Mouse (Mus musculus) brain, embryonic 14.5 days (tissue): ENCODE data around the gene Snx21.
A peak's percentile ranks its signal among the peaks of the same experiment; 100 is the strongest.

Experiments
- CTCF ChIP-seq: fragments of 200-500 bp; IDR thresholded peaks from 2 replicates; pipeline ENCODE4 v1.5.1; 2012; ENCODE audit warnings: inconsistent platforms, mild to moderate bottlenecking, moderate library complexity, borderline replicate concordance; ENCODE audit not compliant: insufficient read depth, insufficient read length; ENCODE audit errors: extremely low read depth
- POLR2A ChIP-seq: fragments of 200-500 bp; IDR thresholded peaks from 2 replicates; pipeline ENCODE4 v1.6.1; 2012; ENCODE audit warnings: mild to moderate bottlenecking, inconsistent platforms, borderline replicate concordance; ENCODE audit not compliant: poor library complexity, insufficient read depth, insufficient read length, severe bottlenecking; ENCODE audit errors: extremely low read depth

DNA sequence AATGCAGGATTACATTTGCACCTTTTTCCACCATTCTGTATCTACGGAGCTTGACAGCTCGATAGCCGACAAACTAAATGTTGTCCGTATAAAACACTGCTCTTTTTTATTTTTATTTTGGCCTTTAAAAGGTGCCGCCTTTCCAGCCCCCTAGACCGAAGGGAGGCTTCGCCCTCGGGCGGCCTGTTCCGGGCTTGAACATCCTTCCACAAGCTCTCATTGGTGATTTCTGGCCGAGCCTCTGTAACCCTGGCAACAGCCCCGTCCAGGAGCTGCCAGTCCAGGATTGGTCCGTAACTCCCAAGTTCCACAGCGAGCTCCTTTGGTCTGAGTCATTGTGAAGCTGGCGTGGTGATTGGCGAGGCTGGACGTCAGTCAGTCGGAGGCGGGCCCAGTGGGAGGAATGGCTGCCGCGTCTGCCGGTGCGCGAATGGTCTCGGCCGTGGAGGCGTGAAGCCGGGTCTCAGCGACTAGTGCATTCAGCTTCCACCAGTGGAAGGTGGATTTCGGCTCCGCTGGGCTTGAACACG lies 37.1 kb downstream of the Snx21 start, which contains the start of gene Zswim1:
- TF ChIP-seq CTCF (no peak), POLR2A (peak; percentile 74; the same call in 1 of the 2 replicates)
